Mouse (Mus musculus): ENCODE data around the gene Dcps.

Gene Dcps

DNA sequence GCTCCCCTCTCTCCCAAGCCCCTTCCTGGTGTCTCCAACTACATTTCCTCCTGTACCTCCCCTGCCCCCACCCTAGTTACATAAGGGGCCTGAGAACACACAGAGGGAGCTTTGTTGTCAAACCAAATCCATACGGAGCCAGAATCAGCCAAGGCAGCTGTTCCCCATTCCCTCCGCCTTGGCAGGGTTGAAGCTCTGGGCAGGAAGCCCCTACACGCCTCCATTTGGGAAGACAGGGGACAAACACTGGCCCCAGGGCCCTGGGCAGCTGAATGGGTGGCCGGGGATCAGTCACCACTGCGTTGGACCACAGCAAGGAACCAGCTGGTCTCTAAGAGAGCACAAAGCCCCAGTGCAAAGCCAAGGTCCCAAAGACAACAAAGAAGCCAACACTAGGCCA, 66.9 kb downstream of the Dcps start:
- DNase-seq (ENCODE audit: low spot score in 2 of 2), result peak in 1 of 2 experiments; percentile 62

DNA sequence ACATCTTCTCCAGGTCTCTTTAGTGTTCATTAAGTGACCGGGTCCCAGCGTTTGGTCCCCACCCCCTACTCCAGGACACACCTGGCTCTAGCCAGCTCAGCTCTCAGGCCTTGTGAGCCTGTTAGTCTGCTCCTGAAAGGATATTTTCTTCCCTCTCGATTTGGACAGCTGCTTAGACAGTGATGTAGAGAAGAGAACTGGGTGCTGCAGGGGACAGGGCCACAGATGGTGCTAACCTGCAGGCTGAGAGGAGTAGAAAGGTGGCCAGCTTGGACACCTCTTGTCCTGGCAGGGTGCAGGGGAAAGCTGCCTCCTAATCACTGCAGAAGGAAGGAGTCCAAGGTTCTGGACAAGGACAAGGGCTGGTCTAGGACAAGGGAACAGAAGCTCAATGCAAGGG, 67.8 kb downstream of the Dcps start:
- no peak for DNase-seq (ENCODE audit: low spot score in 2 of 2)

DNA sequence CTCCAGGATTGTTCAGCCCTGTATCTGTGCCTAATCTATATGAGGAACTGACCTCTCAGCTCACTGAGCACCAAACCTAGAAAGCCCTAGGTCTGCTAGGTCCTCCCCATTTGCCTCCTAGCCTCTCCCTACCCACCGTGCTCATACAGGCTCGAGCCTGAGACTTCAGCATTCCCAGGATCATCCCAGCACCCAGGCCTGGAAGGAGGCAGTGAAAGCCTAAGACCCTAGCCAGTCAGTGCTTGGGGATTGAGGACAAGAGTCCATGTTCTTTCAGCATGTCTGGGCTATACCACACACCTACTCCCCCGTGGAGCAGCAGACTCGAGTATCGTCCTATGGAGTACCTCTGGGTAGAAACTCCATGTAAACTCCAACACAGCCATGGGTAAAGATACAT, 68.5 kb downstream of the Dcps start:
- no peak for DNase-seq (ENCODE audit: low spot score in 2 of 2)

DNA sequence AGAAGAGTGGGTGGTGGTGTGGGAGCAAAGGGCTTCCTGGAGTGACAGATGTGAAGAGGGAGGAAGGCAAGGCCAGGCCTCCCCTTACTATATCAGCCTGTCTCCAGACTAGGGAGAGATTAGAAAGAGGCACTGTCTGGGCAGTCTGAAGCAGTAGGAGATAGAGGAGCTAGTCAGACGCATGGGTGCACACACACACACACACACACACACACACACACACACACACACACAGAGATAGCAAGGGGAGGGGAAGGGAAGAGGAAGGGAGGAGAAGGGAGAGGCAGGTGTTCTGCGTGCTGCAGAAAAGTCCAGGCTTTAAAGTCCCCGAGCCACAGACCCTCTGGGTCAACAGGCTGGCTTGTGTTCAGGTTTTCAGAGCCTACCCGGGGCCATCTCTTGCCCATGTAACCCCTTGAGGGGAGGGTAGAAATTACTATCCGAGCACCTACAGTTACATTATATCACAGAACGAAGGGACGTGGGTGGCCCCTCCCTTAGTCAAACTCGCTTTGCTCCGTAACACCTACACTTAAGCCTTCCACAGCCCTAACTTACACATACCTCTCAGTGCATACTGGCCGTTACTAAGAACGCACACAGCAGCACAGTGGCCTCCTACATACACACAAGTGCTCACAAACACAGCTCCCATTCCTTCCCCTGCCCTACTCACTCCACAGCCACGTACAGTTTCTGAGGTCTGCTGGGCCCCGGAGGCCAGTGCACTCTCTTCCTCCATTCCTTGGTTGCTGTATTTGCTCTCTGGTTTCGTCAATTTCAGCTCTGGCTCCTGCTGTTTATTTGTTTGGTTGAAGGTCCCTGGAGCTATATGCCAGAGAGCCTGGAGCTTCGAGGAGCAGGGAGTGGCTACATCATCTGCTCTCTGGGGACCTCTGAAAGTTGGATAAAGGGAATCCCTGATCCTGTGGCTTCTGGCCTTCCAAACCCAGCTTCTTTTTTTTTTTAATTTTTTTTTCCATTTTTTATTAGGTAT, 69.7 kb downstream of the Dcps start:
- peak in 1 of 2 experiments; percentile 40 for DNase-seq (ENCODE audit: low spot score in 2 of 2)

DNA sequence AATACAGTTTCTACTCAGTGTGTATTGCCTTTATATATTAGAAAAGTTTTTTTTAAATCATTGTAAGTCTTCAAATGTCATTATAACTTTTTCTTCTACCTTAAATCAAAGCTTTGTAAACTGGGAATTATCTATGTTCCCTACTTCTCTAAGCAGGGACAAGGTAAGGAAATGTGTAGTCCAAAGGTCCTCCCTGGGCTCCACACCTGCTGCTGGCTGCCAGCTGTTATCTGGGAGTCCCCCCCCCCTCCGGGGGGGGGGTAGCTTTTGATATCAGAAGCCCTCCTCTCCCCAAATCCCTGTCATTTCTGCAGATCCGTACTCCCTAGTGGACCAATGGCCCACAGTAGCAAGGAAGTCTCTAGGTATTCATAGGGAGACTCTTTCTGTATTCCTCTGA, 70.4 kb downstream of the Dcps start:
- DNase-seq (ENCODE audit: low spot score in 2 of 2), result peak in 1 of 2 experiments; percentile 14

DNA sequence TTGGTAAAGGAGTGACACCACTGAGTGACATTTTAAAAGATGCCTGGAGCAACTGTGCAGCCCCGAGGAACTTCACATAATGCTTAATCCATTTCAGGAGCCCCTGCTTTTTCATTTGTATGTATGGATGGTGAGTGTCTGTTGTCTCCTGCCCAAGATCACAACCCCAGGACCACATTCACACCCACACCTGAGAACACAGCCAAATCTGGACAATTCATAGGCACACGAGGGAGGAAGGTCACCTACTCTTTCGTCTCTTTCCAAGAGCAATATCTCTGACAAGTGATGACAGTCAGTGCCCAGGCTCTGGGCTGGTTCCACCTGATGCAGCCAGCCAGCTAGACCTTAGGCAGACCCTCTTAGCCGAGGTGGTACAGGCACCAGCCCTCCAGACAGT, 71.2 kb downstream of the Dcps start:
- peak in 1 of 2 experiments; percentile 17 for DNase-seq (ENCODE audit: low spot score in 2 of 2)

DNA sequence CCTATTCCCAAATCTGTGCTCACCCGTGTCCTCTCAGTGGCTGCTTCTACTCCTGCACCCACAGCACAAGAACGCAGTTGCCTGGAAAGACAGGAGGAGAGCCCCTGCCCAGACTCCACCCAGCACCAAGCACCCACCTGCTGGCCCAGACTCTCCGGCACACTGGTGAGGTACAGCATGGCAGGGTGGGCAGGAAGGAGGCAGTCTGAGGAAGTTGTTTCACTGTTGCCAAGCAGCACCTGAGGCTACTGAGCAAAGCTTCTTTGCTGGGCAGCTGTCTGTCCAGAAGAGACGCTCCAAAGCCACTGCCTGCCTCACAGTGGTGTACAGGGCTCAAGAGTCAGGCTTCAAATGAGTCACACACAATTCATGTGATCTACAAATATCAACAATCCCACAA, 77.1 kb downstream of the Dcps start:
- peak; percentile 15 to 57 for DNase-seq (ENCODE audit: low spot score in 2 of 2)

DNA sequence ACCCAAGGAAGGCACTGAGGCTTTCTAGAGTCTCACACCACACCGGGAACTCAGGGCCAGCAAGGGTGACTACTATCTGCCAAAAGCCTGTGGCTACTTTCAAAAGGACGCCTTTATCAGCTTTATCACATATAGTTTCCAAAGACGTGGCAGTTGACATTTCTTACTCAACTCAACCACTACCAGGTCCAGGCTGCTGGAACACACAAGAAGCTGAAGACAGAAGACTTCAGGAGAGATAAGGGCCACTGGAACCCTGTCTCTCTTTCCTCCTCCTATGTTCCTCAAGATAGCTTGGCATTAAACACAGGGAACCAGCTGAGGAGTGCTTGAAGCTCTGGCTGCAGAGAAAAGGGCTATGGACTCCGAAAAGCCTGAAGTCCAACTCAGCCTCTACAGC, 78.0 kb downstream of the Dcps start:
- DNase-seq (ENCODE audit: low spot score in 2 of 2), result peak in 1 of 2 experiments; percentile 16

DNA sequence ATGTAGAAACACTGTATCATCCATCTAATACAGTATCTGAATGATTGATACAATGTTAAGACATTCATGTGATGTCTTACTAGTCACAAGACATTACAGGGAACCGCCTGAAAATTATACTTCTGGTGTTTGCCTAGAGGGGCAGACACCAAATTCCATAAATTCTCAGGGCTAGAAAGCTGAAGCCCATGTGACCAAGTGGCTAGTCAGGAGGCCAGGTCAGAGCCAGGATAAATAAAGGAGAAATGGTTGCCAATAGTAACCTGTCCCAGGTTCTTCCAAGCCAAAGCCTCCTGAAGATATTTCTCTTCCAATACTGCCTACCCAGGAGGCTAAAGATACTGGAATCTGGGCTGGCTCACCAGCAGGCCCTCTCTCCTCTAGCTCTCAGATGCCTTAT, 80.1 kb downstream of the Dcps start:
- DNase-seq (ENCODE audit: low spot score in 2 of 2), result no peak

DNA sequence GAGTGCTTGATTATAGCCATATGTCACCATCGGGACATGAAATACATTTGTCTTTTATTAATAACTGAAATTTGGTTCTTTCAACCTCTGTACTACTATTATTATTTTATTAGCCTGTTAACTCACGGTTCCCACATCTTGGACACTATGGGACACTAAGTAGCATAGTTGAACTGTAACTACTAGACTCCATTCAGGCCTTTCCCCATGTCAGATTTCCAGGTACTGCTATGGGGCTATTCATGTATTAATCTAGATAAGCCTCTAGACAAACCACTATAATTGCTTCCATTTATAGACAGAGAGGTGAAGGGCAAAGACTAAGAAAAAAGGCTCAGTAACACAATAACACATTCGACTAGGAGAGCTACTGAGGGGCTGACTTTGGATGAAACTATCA, 82.5 kb downstream of the Dcps start:
- no peak for DNase-seq (ENCODE audit: low spot score in 2 of 2)

DNA sequence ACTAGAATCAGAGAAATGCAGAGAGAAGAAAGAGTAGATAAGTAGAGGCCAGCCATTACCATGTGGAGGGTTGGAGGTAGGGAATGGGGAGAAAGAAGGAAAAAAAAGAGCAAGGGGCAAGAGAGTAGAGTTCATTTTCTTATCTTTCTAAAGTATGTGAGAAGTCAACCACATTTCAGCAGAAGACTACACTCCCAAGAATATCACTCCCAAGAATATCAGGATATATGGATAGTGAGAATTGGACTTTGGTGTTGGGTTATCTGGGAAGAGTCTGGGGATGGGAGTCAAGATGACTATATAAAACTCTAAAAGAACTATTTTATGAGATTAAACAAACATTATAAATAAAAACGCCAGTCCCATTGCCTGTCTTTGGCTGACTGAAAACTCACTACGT, 83.0 kb downstream of the Dcps start:
- DNase-seq (ENCODE audit: low spot score in 2 of 2), result no peak

Measured in urinary bladder, postnatal 4 days (tissue).